Mouse (Mus musculus) heart, postnatal 36 days (tissue): ENCODE measurements around the gene Htt. TPM values are rescaled to one million over a fixed set of nuclear protein-coding genes. Genes with fewer than 3 reads are reported as not detected.

Source experiments
- microRNA-seq, 2 experiments: library from miRNA; unstranded; fragments of <30 nt; microRNA quantifications; one replicate each; pipeline ENCODE4 v1.2.0; 2021; ENCODE audit warnings: borderline number of aligned reads in 2 of 2
- total RNA-seq, 2 experiments: library from RNA; stranded (reverse); gene quantifications; 2 replicates each; pipeline ENCODE4 v1.2.3; 2021

Htt gene
- total RNA-seq, 2 experiments from 2014 or later, result 12.0 to 12.1 TPM

Small RNAs within 50 kb of the gene (microRNA-seq; reads per million reads assigned to microRNA genes)
- 0 reads per million in 2 experiments for gene Mir467g

Other genes starting within 250 kb of the Htt start
- gene Tnip2, start 247.7 kb upstream of the Htt start, total RNA-seq, result 1 to 10 TPM; 5.5 to 6.7 TPM
- 1 to 10 TPM; 3.8 to 5.5 TPM for gene Sh3bp2, start 235.9 kb upstream of the Htt start, total RNA-seq
- 100 to 1,000 TPM; 128 to 131 TPM for gene Add1, start 188.1 kb upstream of the Htt start, total RNA-seq
- 1 to 10 TPM; 7.5 to 9.7 TPM for gene Mfsd10, start 124.5 kb upstream of the Htt start, total RNA-seq
- 10 to 100 TPM; 14.1 to 14.3 TPM for gene Nop14, start 101.6 kb upstream of the Htt start, total RNA-seq
- under 1 TPM; 0.73 to 0.78 TPM for gene Grk4, start 101.4 kb upstream of the Htt start, total RNA-seq
- under 1 TPM; 0.39 to 0.60 TPM for gene Msantd1, start 146.3 kb downstream of the Htt start, total RNA-seq
- 10 to 100 TPM; 15.6 to 16.2 TPM for gene Rgs12, start 187.7 kb downstream of the Htt start, total RNA-seq